Mouse (Mus musculus) liver, embryonic 14.5 days (tissue): ENCODE results near the gene Oas1d.

Experiments
- CTCF ChIP-seq: IDR thresholded peaks from 2 replicates; pipeline ENCODE4 v1.5.1; 2016; ENCODE audit warnings: antibody characterized with exemption, low read depth, control low read depth
- EP300 ChIP-seq: IDR thresholded peaks from 2 replicates; pipeline ENCODE4 v1.6.1; 2016; ENCODE audit warnings: antibody characterized with exemption, low read depth

DNA sequence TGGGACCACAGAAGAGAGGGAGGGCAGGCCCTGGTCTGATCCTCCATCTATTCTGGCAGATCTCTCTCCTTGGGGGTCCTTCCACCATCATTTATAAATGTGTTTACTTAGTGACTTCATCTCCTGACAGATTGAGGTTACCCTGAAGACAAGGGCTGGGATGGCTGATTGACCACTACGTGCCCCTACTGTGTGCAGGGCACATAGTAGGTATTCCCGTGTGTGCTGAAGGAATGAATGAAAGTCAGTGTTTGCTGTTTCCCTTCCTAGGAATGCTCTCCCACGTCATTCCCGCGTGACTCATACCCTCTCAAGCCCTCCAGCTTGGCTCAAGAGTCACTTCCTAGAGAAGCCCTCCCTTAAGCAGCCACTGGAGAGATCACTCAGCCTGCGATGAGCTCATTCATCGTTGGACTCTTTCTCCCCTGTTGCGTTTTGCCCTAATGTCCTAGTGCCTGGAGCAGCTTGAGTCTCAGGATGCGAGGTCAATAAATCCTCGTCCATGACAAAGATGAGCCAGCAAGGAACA lies 38.0 kb downstream of the Oas1d start:
- TF ChIP-seq CTCF = no peak
- TF ChIP-seq EP300 = no peak
